Comparison of ENCODE assay signal across 8 mouse cellular contexts in genomic region chr1:64956479-64956961, GRCm38 (mm10). TPM values are rescaled to one million over a fixed set of nuclear protein-coding genes. Genes with fewer than 3 reads are reported as not detected.
DNase-seq lines count a peak whose midpoint lies in the region; ATAC-seq lines count a peak whose summit lies in the region.

TSS of gene Plekhm3 (minus strand) at chr1:64956824.

- 0 out of 2 replicates have a peak, but pooled peaks cover 4% of the 10 kb centered on the region for H3K9me3 ChIP-seq in megakaryocyte, embryonic 14.5 days

- intact Hi-C loops in gastrocnemius, postnatal 14 days (cut with DNase I; ENCODE audit: low total_unique reads): no loop called here

- ATAC-seq in inflammation-experienced regulatory T-cells, adult 6 months: peak; percentile 62

- no peaks in the 10 kb centered on the region for H3K36me3 ChIP-seq in megakaryocyte, embryonic 14.5 days (replicated peaks; ENCODE audit: low read length)

- DNase-seq in adrenal gland, adult (ENCODE audit: inconsistent age in 2 of 2, low spot score in 1 of 2): peak; percentile 85 to 96
- DNase-seq in embryo, embryonic 10.5 days (ENCODE audit: low spot score): peak; percentile 91
- DNase-seq in gastrocnemius, postnatal 14 days: peak; percentile 84
- peak; percentile 57 to 88 for DNase-seq in left cerebral cortex, adult 9 months (ENCODE audit: low spot score in 2 of 2)
- DNase-seq in right cerebral cortex, adult 2 months (ENCODE audit: low spot score in 2 of 2): peak; percentile 86 to 87
- peak; percentile 40 for DNase-seq in urinary bladder, postnatal 10 days (ENCODE audit: low spot score)

- H3K27me3 ChIP-seq in megakaryocyte, embryonic 14.5 days (replicated peaks): no peaks in the 10 kb centered on the region

- peaks cover 10% of the 10 kb centered on the region for H3K4me1 ChIP-seq in megakaryocyte, embryonic 14.5 days

- peak within 1 kb of the TSS; percentile 94 for H3K4me3 ChIP-seq in megakaryocyte, embryonic 14.5 days (replicated peaks)

RNA-seq across cellular contexts. Expression of gene Plekhm3, which starts in this region (rescaled TPM):
- 1 to 10 TPM; 3.9 to 5.1 TPM for total RNA-seq in gastrocnemius, postnatal 14 days (2021)
- 10 to 100 TPM in 2 of 3 experiments, 1 to 10 TPM in 1; 7.0 to 13.0 (median 11.0) TPM for polyA plus RNA-seq in inflammation-experienced regulatory T-cells, adult 6 months (2017; shearing (Covaris generic))
- polyA plus RNA-seq in megakaryocyte, embryonic 14.5 days (2012; ENCODE audit: insufficient read depth, low replicate concordance): 0.89 TPM in 1 of 2 replicates, not detected in the other

Comparison
In these comparisons a context has a peak if more than half of its experiments do, and no peak if none do; other contexts are left out.
1. Peak in every context shown above with its lines: DNase-seq, ATAC-seq and H3K4me3 ChIP-seq.
2. DNase-seq: peak in every context shown above with its lines; median percentile 91 in embryo, embryonic 10.5 days; 90 in adrenal gland, adult; 86 in right cerebral cortex, adult 2 months; 84 in gastrocnemius, postnatal 14 days; 72 in left cerebral cortex, adult 9 months; 40 in urinary bladder, postnatal 10 days.